Mouse (Mus musculus) CH12.LX (cell line): ENCODE results near the gene Gm10153. TPM values are rescaled to one million over a fixed set of nuclear protein-coding genes. Genes with fewer than 3 reads are reported as not detected.

Experiments
- DNase-seq: peaks from one replicate; pipeline ENCODE4 v3.0.0-alpha.2; 2013; ENCODE audit errors: extremely low read depth
- H3K27ac ChIP-seq: 2 replicates; pipeline ENCODE4 v1.5.1; 2012; ENCODE audit warnings: low read depth, mild to moderate bottlenecking, control low read depth, moderate library complexity; ENCODE audit not compliant: insufficient read depth
- H3K27me3 ChIP-seq: replicated peaks from 2 replicates; pipeline ENCODE3; 2012; ENCODE audit warnings: inconsistent platforms
- H3K36me3 ChIP-seq, 2 experiments: replicated peaks in 1 of 2; 2 replicates each; pipeline versions ENCODE3 to v1.6.1; 2012; ENCODE audit warnings: inconsistent platforms in 1 of 2, low read length in 1 of 2, mild to moderate bottlenecking in 1 of 2, mixed read lengths in 1 of 2, moderate library complexity in 1 of 2; ENCODE audit not compliant: control insufficient read depth in 1 of 2, insufficient read depth in 1 of 2
- H3K4me1 ChIP-seq, 2 experiments: 2 replicates each; pipeline ENCODE4 v1.6.1; 2012; ENCODE audit warnings: inconsistent platforms in 1 of 2, moderate library complexity in 1 of 2; ENCODE audit not compliant: insufficient read depth in 2 of 2, control insufficient read depth in 1 of 2
- H3K4me2 ChIP-seq: 2 replicates; pipeline ENCODE4 v1.6.1; 2012; ENCODE audit warnings: low read depth, mild to moderate bottlenecking, control low read depth; ENCODE audit not compliant: poor library complexity, insufficient read depth, severe bottlenecking
- H3K4me3 ChIP-seq, 3 experiments: fragments of 150-350 bp in 1 of 3; sonication (generic) in 1 of 3; replicated peaks in 1 of 3; 2 replicates each; pipeline versions ENCODE3 to v1.5.1; 2011 to 2012; ENCODE audit warnings: low read depth in 2 of 3, low read length in 2 of 3, mild to moderate bottlenecking in 2 of 3, moderate library complexity in 2 of 3, control low read depth in 1 of 3, improper control_type of control experiment in 1 of 3, inconsistent platforms in 1 of 3, mixed read lengths in 1 of 3; ENCODE audit not compliant: poor library complexity in 1 of 3
- H3K79me2 ChIP-seq: replicated peaks from 2 replicates; pipeline ENCODE4 v1.6.1; 2012; ENCODE audit warnings: mild to moderate bottlenecking, moderate library complexity; ENCODE audit not compliant: control insufficient read depth, poor library complexity, insufficient read depth, severe bottlenecking; ENCODE audit errors: extremely low read depth
- H3K9ac ChIP-seq: 2 replicates; pipeline ENCODE4 v1.6.1; 2012; ENCODE audit warnings: low read depth, mild to moderate bottlenecking, control low read depth, moderate library complexity; ENCODE audit not compliant: insufficient read depth
- H3K9me3 ChIP-seq: replicated peaks from 2 replicates; pipeline ENCODE3; 2012; ENCODE audit warnings: low read length, inconsistent platforms, mixed read lengths
- JUN ChIP-seq: IDR thresholded peaks from 2 replicates; pipeline ENCODE4 v1.6.1; 2011; ENCODE audit warnings: low read depth, mild to moderate bottlenecking, low read length, improper control_type of control experiment, moderate library complexity; ENCODE audit not compliant: insufficient read depth
- MEF2A ChIP-seq: IDR thresholded peaks from 2 replicates; pipeline ENCODE4 v1.6.1; 2014; ENCODE audit warnings: low read depth, mild to moderate bottlenecking, inconsistent platforms, low read length, improper control_type of control experiment, borderline replicate concordance
- ZNF384 ChIP-seq: IDR thresholded peaks from 2 replicates; pipeline ENCODE4 v1.6.1; 2012; ENCODE audit warnings: low read depth, low read length, improper control_type of control experiment, inconsistent platforms
- dilution Hi-C: fragments of 300-500 bp; cut with MboI; formaldehyde crosslinking; loops from 2 replicates; pipeline ENCODE4 v1.14.3; 2020; ENCODE audit warnings: low sequenced_read_pairs; ENCODE audit not compliant: extremely low pct_unique_long_range_greater_than_20kb, extremely low pct_ligation_motif_present
- in situ Hi-C: fragments of 300-500 bp; cut with MboI; formaldehyde crosslinking; loops from 3 replicates; pipeline ENCODE4 v1.14.3; 2019; ENCODE audit warnings: low sequenced_read_pairs, low pct_ligation_motif_present, low pct_unique_long_range_greater_than_20kb, mixed read lengths
- polyA plus RNA-seq: library from polyadenylated mRNA; unstranded; fragments of >175 nt; gene quantifications from 2 replicates; pipeline ENCODE4 v1.2.1, GENCODE M21; 2012; ENCODE audit warnings: low read depth; ENCODE audit not compliant: insufficient read length
- total RNA-seq, 2 experiments: library from RNA; depleted of rRNA; stranded (reverse); fragments of 300-350 nt in 1 of 2; fragments of >200 nt in 1 of 2; gene quantifications; 2 replicates each; pipeline ENCODE4 v1.2.3; 2012 to 2014

Gm10153 gene
- total and polyA plus RNA-seq, 3 experiments, result not detected

- dilution Hi-C loops (no loop called here), in situ Hi-C loops (no loop called here)
Observed at GRCm38 (mm10) chr7:142140696-142141095, 49.5 kb downstream of the Gm10153 start.

More at GRCm38 (mm10) chr7:142140696-142141095, 49.5 kb downstream of the Gm10153 start:
- DNase-seq, result no peak
- Histone ChIP-seq H3K27ac (no peak overlapping the region), H3K9ac (no peak overlapping the region), H3K36me3 (no peaks in the 10 kb centered on the region), H3K4me2 (no peak overlapping the region), H3K79me2 (no peaks in the 10 kb centered on the region), H3K4me1 (no peaks in the 10 kb centered on the region), H3K4me3 (no peak overlapping the region), H3K27me3 (peaks cover 61% of the 10 kb centered on the region), H3K9me3 (peaks cover 3% of the 10 kb centered on the region)
- TF ChIP-seq ZNF384, result no peak
- no peak for TF ChIP-seq MEF2A
- no peak for TF ChIP-seq JUN

Other genes starting within 250 kb of the Gm10153 start
Only the 20 nearest of the 21 such genes appear.
- 10.7 and 10.9 TPM in 2 replicates for gene Brsk2, start 240.6 kb downstream of the Gm10153 start, total RNA-seq (2012; rRNA removed)
- gene Brsk2, start 240.6 kb downstream of the Gm10153 start, total RNA-seq (2014; rRNA removed), result 5.3 and 5.4 TPM in 2 replicates
- gene Brsk2, start 240.6 kb downstream of the Gm10153 start, polyA plus RNA-seq, result 8.8 and 11.0 TPM in 2 replicates
- 22.4 and 25.9 TPM in 2 replicates for gene Mob2, start 129.3 kb downstream of the Gm10153 start, total RNA-seq (2012; rRNA removed)
- 30.5 and 33.2 TPM in 2 replicates for gene Mob2, start 129.3 kb downstream of the Gm10153 start, total RNA-seq (2014; rRNA removed)
- gene Mob2, start 129.3 kb downstream of the Gm10153 start, polyA plus RNA-seq, result 26.3 and 27.3 TPM in 2 replicates
- 1.2 and 1.5 TPM in 2 replicates for gene Dusp8, start 94.5 kb downstream of the Gm10153 start, total RNA-seq (2012; rRNA removed)
- gene Dusp8, start 94.5 kb downstream of the Gm10153 start, total RNA-seq (2014; rRNA removed), result 0.07 and 0.17 TPM in 2 replicates
- 0.11 and 0.14 TPM in 2 replicates for gene Dusp8, start 94.5 kb downstream of the Gm10153 start, polyA plus RNA-seq
- gene Gm45618, start 69.7 kb downstream of the Gm10153 start, total RNA-seq (2012; rRNA removed), result not detected in 2 replicates
- gene Gm45618, start 69.7 kb downstream of the Gm10153 start, total RNA-seq (2014; rRNA removed), result not detected in 2 replicates
- not detected in 2 replicates for gene Gm45618, start 69.7 kb downstream of the Gm10153 start, polyA plus RNA-seq
- gene Gm39115, start 54.4 kb downstream of the Gm10153 start, total RNA-seq (2012; rRNA removed), result not detected in 2 replicates
- not detected in 2 replicates for gene Gm39115, start 54.4 kb downstream of the Gm10153 start, total RNA-seq (2014; rRNA removed)
- not detected in 2 replicates for gene Gm39115, start 54.4 kb downstream of the Gm10153 start, polyA plus RNA-seq
- gene Gm45337, start 45.8 kb downstream of the Gm10153 start, total RNA-seq (2012; rRNA removed), result not detected in 2 replicates
- gene Gm45337, start 45.8 kb downstream of the Gm10153 start, total RNA-seq (2014; rRNA removed), result not detected in 2 replicates
- not detected in 2 replicates for gene Gm45337, start 45.8 kb downstream of the Gm10153 start, polyA plus RNA-seq
- gene Gm29735, start 33.3 kb downstream of the Gm10153 start, total RNA-seq (2012; rRNA removed), result not detected in 2 replicates
- gene Gm29735, start 33.3 kb downstream of the Gm10153 start, total RNA-seq (2014; rRNA removed), result not detected in 2 replicates
- not detected in 2 replicates for gene Gm29735, start 33.3 kb downstream of the Gm10153 start, polyA plus RNA-seq
- not detected in 2 replicates for gene Gm4553, start 24.6 kb downstream of the Gm10153 start, total RNA-seq (2012; rRNA removed)
- not detected in 2 replicates for gene Gm4553, start 24.6 kb downstream of the Gm10153 start, total RNA-seq (2014; rRNA removed)
- gene Gm4553, start 24.6 kb downstream of the Gm10153 start, polyA plus RNA-seq, result not detected in 2 replicates
- gene Krtap5-2, start 14.4 kb downstream of the Gm10153 start, total RNA-seq (2012; rRNA removed), result not detected in 2 replicates
- not detected in 2 replicates for gene Krtap5-2, start 14.4 kb downstream of the Gm10153 start, total RNA-seq (2014; rRNA removed)
- not detected in 2 replicates for gene Krtap5-2, start 14.4 kb downstream of the Gm10153 start, polyA plus RNA-seq
- not detected in 2 replicates for gene Krtap5-3, start 11.0 kb upstream of the Gm10153 start, total RNA-seq (2012; rRNA removed)
- gene Krtap5-3, start 11.0 kb upstream of the Gm10153 start, total RNA-seq (2014; rRNA removed), result not detected in 2 replicates
- not detected in 2 replicates for gene Krtap5-3, start 11.0 kb upstream of the Gm10153 start, polyA plus RNA-seq
- gene Gm7579, start 21.5 kb upstream of the Gm10153 start, total RNA-seq (2012; rRNA removed), result not detected in 2 replicates
- not detected in 2 replicates for gene Gm7579, start 21.5 kb upstream of the Gm10153 start, total RNA-seq (2014; rRNA removed)
- gene Gm7579, start 21.5 kb upstream of the Gm10153 start, polyA plus RNA-seq, result not detected in 2 replicates
- gene Krtap5-5, start 39.6 kb upstream of the Gm10153 start, total RNA-seq (2012; rRNA removed), result not detected in 2 replicates
- not detected in 2 replicates for gene Krtap5-5, start 39.6 kb upstream of the Gm10153 start, total RNA-seq (2014; rRNA removed)
- gene Krtap5-5, start 39.6 kb upstream of the Gm10153 start, polyA plus RNA-seq, result not detected in 2 replicates
- gene Gm40460, start 50.7 kb upstream of the Gm10153 start, total RNA-seq (2012; rRNA removed), result not detected in 2 replicates
- gene Gm40460, start 50.7 kb upstream of the Gm10153 start, total RNA-seq (2014; rRNA removed), result not detected in 2 replicates
- gene Gm40460, start 50.7 kb upstream of the Gm10153 start, polyA plus RNA-seq, result not detected in 2 replicates
- not detected in 2 replicates for gene Gm2431, start 68.0 kb upstream of the Gm10153 start, total RNA-seq (2012; rRNA removed)
- not detected in 2 replicates for gene Gm2431, start 68.0 kb upstream of the Gm10153 start, total RNA-seq (2014; rRNA removed)
- not detected in 2 replicates for gene Gm2431, start 68.0 kb upstream of the Gm10153 start, polyA plus RNA-seq
- gene Gm4559, start 84.0 kb upstream of the Gm10153 start, total RNA-seq (2012; rRNA removed), result not detected in 2 replicates
- gene Gm4559, start 84.0 kb upstream of the Gm10153 start, total RNA-seq (2014; rRNA removed), result not detected in 2 replicates
- gene Gm4559, start 84.0 kb upstream of the Gm10153 start, polyA plus RNA-seq, result not detected in 2 replicates
- not detected in 2 replicates for gene Krtap5-1, start 106.7 kb upstream of the Gm10153 start, total RNA-seq (2012; rRNA removed)
- not detected in 2 replicates for gene Krtap5-1, start 106.7 kb upstream of the Gm10153 start, total RNA-seq (2014; rRNA removed)
- gene Krtap5-1, start 106.7 kb upstream of the Gm10153 start, polyA plus RNA-seq, result not detected in 2 replicates
- not detected in 2 replicates for gene Krtap5-4, start 113.2 kb upstream of the Gm10153 start, total RNA-seq (2012; rRNA removed)
- gene Krtap5-4, start 113.2 kb upstream of the Gm10153 start, total RNA-seq (2014; rRNA removed), result not detected in 2 replicates
- gene Krtap5-4, start 113.2 kb upstream of the Gm10153 start, polyA plus RNA-seq, result not detected in 2 replicates
- gene Ifitm10, start 183.4 kb upstream of the Gm10153 start, total RNA-seq (2012; rRNA removed), result not detected in 2 replicates
- not detected in 2 replicates for gene Ifitm10, start 183.4 kb upstream of the Gm10153 start, total RNA-seq (2014; rRNA removed)
- not detected in 2 replicates for gene Ifitm10, start 183.4 kb upstream of the Gm10153 start, polyA plus RNA-seq
- 8.4 TPM in 1 of 2 replicates, not detected in the other for gene Gm49369, start 192.3 kb upstream of the Gm10153 start, total RNA-seq (2012; rRNA removed)
- not detected in 2 replicates for gene Gm49369, start 192.3 kb upstream of the Gm10153 start, total RNA-seq (2014; rRNA removed)
- gene Gm49369, start 192.3 kb upstream of the Gm10153 start, polyA plus RNA-seq, result 5.2 and 38.7 TPM in 2 replicates
- gene Ctsd, start 197.6 kb upstream of the Gm10153 start, total RNA-seq (2012; rRNA removed), result 100 and 107 TPM in 2 replicates
- 54.2 and 61.2 TPM in 2 replicates for gene Ctsd, start 197.6 kb upstream of the Gm10153 start, total RNA-seq (2014; rRNA removed)
- gene Ctsd, start 197.6 kb upstream of the Gm10153 start, polyA plus RNA-seq, result 97.6 and 104 TPM in 2 replicates